Mouse (Mus musculus): ENCODE data around the gene Rpgrip1l.

- no peak for TF ChIP-seq CTCF (conservative IDR thresholded peaks at IDR 0.05; ENCODE audit: low read length)
- TF ChIP-seq NANOG (IDR thresholded peaks at IDR 0.05; ENCODE audit: borderline replicate concordance, low read length): no peak
These were observed 31.5 kb downstream of the Rpgrip1l start for GRCm38 (mm10) chr8:91281545-91281944.
